Mouse (Mus musculus) thymus, adult 2 months (tissue): ENCODE results near the gene Gcc1. TPM values are rescaled to one million over a fixed set of nuclear protein-coding genes. Genes with fewer than 3 reads are reported as not detected.

ENCODE experiments used
- DNase-seq: peaks from one replicate; pipeline ENCODE4 v3.0.0; 2021
- H3K27ac ChIP-seq: fragments of 200-500 bp; 2 replicates; pipeline ENCODE4 v1.5.1; 2012; ENCODE audit warnings: low read length, control low read depth; ENCODE audit not compliant: control insufficient read depth, insufficient read depth
- H3K27me3 ChIP-seq: fragments of 200-500 bp; 2 replicates; pipeline ENCODE4 v1.6.1; 2012; ENCODE audit warnings: mild to moderate bottlenecking, low read length, moderate library complexity, mixed read lengths; ENCODE audit not compliant: control insufficient read depth, insufficient read depth
- H3K36me3 ChIP-seq: fragments of 200-500 bp; 2 replicates; pipeline ENCODE4 v1.6.1; 2012; ENCODE audit warnings: mild to moderate bottlenecking, low read length, moderate library complexity; ENCODE audit not compliant: control insufficient read depth, insufficient read depth
- H3K4me1 ChIP-seq: fragments of 200-500 bp; replicated peaks from 2 replicates; pipeline ENCODE4 v1.6.1; 2012; ENCODE audit warnings: low read length; ENCODE audit not compliant: control insufficient read depth, insufficient read depth
- H3K4me3 ChIP-seq: fragments of 200-500 bp; 2 replicates; pipeline ENCODE4 v1.5.1; 2012; ENCODE audit warnings: mild to moderate bottlenecking, low read length, control low read depth, moderate library complexity; ENCODE audit not compliant: control insufficient read depth, insufficient read depth
- CTCF ChIP-seq: fragments of 200-500 bp; IDR thresholded peaks from 2 replicates; pipeline ENCODE4 v1.5.1; 2012; ENCODE audit warnings: mild to moderate bottlenecking, control low read depth, low read length, moderate library complexity, borderline replicate concordance; ENCODE audit not compliant: control insufficient read depth, poor library complexity, insufficient read depth; ENCODE audit errors: extremely low read depth
- POLR2A ChIP-seq: fragments of 200-500 bp; IDR thresholded peaks from 2 replicates; pipeline ENCODE4 v1.6.1; 2012; ENCODE audit warnings: mild to moderate bottlenecking, low read length, control low read depth, moderate library complexity; ENCODE audit not compliant: control insufficient read depth, poor library complexity, insufficient read depth; ENCODE audit errors: extremely low read depth
- WGBS: fragments of 180-500 bp; shearing (Covaris S2); methylation state at CpG from one replicate; pipeline ENCODE4 v1.1.7; 2018; 5-methylcytosine and 5-hydroxymethylcytosine counted together
- polyA plus RNA-seq: library from polyadenylated mRNA; depleted of rRNA; stranded (reverse); fragments of >200 nt; gene quantifications from 2 replicates; pipeline ENCODE4 v1.2.3, GENCODE M21; 2012

Gene Gcc1
- polyA plus RNA-seq, 1 experiment = 9.3 TPM

GRCm38 (mm10) chr6:28418449-28418848 is 9.7 kb downstream of the Gcc1 start:
- peaks cover 14% of the 10 kb centered on the region for H3K4me1 ChIP-seq
- WGBS = 92% methylated on average over 14 of the region's 14 CpGs
- H3K27me3 ChIP-seq = no peaks in the 10 kb centered on the region
- TF ChIP-seq POLR2A = no peak
- TF ChIP-seq CTCF = no peak
- no peak overlapping the region for H3K4me3 ChIP-seq
- H3K27ac ChIP-seq = no peak overlapping the region
- H3K36me3 ChIP-seq = peaks cover 26% of the 10 kb centered on the region
- no peak for DNase-seq

- H3K27ac ChIP-seq = no peak overlapping the region
- WGBS = 97% methylated on average over 4 of the region's 4 CpGs
- no peak overlapping the region for H3K4me3 ChIP-seq
- H3K27me3 ChIP-seq = no peaks in the 10 kb centered on the region
- no peak for TF ChIP-seq POLR2A
- no peak for TF ChIP-seq CTCF
- H3K4me1 ChIP-seq = peaks cover 14% of the 10 kb centered on the region
- H3K36me3 ChIP-seq = peaks cover 26% of the 10 kb centered on the region
- DNase-seq = no peak
Measured at GRCm38 (mm10) chr6:28416981-28417380, 11.2 kb downstream of the Gcc1 start.

GRCm38 (mm10) chr6:28411236-28411635 is 17.0 kb downstream of the Gcc1 start:
- Histone ChIP-seq H3K27me3 (no peaks in the 10 kb centered on the region), H3K36me3 (0 out of 2 replicates have a peak, but pooled peaks cover 5% of the 10 kb centered on the region), H3K4me1 (no peaks in the 10 kb centered on the region), H3K4me3 (no peak overlapping the region), H3K27ac (no peak overlapping the region)
- no peak for DNase-seq
- 74% methylated on average over 2 of the region's 2 CpGs for WGBS
- TF ChIP-seq POLR2A (no peak), CTCF (no peak)

DNA sequence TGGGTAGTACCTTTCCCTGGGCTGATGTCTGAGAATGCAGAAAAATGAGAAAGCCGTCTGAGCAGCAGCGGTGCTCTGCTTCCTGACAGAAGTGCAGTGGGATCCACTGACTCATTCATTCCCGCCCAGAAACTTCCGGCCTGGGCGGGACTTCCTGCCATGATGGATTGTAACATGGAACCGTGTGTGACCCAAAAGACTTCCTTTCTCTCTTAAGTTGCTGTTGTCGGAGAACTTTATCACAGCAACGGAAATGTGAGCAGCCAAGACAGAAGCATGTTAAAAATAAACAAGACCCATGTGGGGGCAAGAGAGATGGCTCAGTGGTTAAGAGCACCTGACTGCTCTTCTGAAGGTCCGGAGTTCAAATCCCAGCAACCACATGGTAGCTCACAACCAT is 18.1 kb downstream of the Gcc1 start:
- H3K27me3 ChIP-seq = no peaks in the 10 kb centered on the region
- DNase-seq = peak; percentile 16
- no peak overlapping the region for H3K27ac ChIP-seq
- no peak for TF ChIP-seq POLR2A
- TF ChIP-seq CTCF = no peak
- no peak overlapping the region for H3K4me3 ChIP-seq
- H3K36me3 ChIP-seq = no peaks in the 10 kb centered on the region
- no peaks in the 10 kb centered on the region for H3K4me1 ChIP-seq
- 39% methylated on average over 9 of the region's 9 CpGs for WGBS

DNA sequence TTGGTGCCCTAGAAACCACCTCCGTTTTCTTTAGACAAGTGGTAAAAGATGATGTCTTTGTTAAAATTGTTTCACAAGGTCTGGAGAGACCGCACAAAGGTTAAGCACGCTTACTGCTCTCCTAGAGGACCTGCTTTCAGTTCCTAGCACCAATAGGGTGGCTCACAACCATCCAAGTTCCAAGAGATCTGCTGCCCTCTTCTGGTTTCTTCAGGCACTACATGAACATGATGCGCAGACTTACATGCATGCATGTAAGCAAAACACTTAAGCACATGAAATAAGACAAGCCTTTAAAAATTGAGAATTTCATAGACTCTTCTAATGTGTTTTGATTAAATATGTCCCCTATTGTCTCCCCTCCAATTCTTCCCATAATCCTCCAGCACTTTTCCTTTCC is 28.4 kb downstream of the Gcc1 start:
- peaks cover 6% of the 10 kb centered on the region; the same call in 1 of the 2 replicates for H3K4me1 ChIP-seq
- no peak overlapping the region for H3K4me3 ChIP-seq
- DNase-seq = peak; percentile 30
- 98% methylated on average over 4 of the region's 4 CpGs for WGBS
- H3K36me3 ChIP-seq = no peaks in the 10 kb centered on the region
- no peaks in the 10 kb centered on the region for H3K27me3 ChIP-seq
- TF ChIP-seq CTCF (no peak), POLR2A (no peak)
- no peak overlapping the region for H3K27ac ChIP-seq

- Histone ChIP-seq H3K27ac (no peak overlapping the region), H3K27me3 (no peaks in the 10 kb centered on the region)
- WGBS = 91% methylated on average over 3 of the region's 3 CpGs
Measured at GRCm38 (mm10) chr6:28398726-28399125, 29.5 kb downstream of the Gcc1 start.

GRCm38 (mm10) chr6:28397681-28398203 is 30.4 kb downstream of the Gcc1 start, which contains the start of gene Zfp800:
TSS of gene Zfp800 (minus strand) at chr6:28398005.
- H3K27ac ChIP-seq = no peak within 1 kb of the TSS
- under 1% methylated on average over 33 of the region's 33 CpGs for WGBS
- peak; percentile 28 for DNase-seq
- TF ChIP-seq POLR2A (no peak), CTCF (0 out of 2 replicates have a peak, but pooled peaks have one; percentile 9)
- no peaks in the 10 kb centered on the region for H3K36me3 ChIP-seq
- no peaks in the 10 kb centered on the region for H3K27me3 ChIP-seq
- peak within 1 kb of the TSS; percentile 54 for H3K4me3 ChIP-seq
- H3K4me1 ChIP-seq = peaks cover 6% of the 10 kb centered on the region; the same call in 1 of the 2 replicates

More at GRCm38 (mm10) chr6:28398726-28399125, 29.5 kb downstream of the Gcc1 start:
- Histone ChIP-seq H3K4me1 (peaks cover 6% of the 10 kb centered on the region; the same call in 1 of the 2 replicates), H3K36me3 (no peaks in the 10 kb centered on the region), H3K4me3 (no peak overlapping the region)
- peak; percentile 21 for DNase-seq
- TF ChIP-seq POLR2A (no peak), CTCF (no peak)
